Mouse (Mus musculus) heart, adult 2 months (tissue): ENCODE results near the gene Cebpa. TPM values are rescaled to one million over a fixed set of nuclear protein-coding genes. Genes with fewer than 3 reads are reported as not detected.

ENCODE experiments used
- DNase-seq, 2 experiments: peaks; one replicate each; pipeline ENCODE4 v3.0.0; 2021
- H3K27ac ChIP-seq: fragments of 200-600 bp; 2 replicates; pipeline ENCODE4 v1.8.1; 2022
- H3K27me3 ChIP-seq: fragments of 200-500 bp; 2 replicates; pipeline ENCODE4 v1.6.1; 2012; ENCODE audit warnings: mild to moderate bottlenecking, low read length, inconsistent platforms, mixed read lengths; ENCODE audit not compliant: control insufficient read depth, insufficient read depth
- H3K36me3 ChIP-seq: fragments of 200-500 bp; 2 replicates; pipeline ENCODE4 v1.6.1; 2012; ENCODE audit warnings: low read length, inconsistent platforms; ENCODE audit not compliant: control insufficient read depth, insufficient read depth
- H3K4me1 ChIP-seq: fragments of 200-500 bp; 2 replicates; pipeline ENCODE4 v1.6.1; 2011; ENCODE audit warnings: low read length; ENCODE audit not compliant: control insufficient read depth, insufficient read depth
- H3K4me3 ChIP-seq: fragments of 200-600 bp; 2 replicates; pipeline ENCODE4 v1.8.1; 2022
- H3K79me2 ChIP-seq: fragments of 200-500 bp; replicated peaks from 2 replicates; pipeline ENCODE4 v1.6.1; 2012; ENCODE audit warnings: mild to moderate bottlenecking, inconsistent platforms, low read length, moderate library complexity, mixed read lengths; ENCODE audit not compliant: control insufficient read depth, insufficient read depth
- H3K9ac ChIP-seq: fragments of 200-500 bp; 2 replicates; pipeline ENCODE4 v1.6.1; 2012; ENCODE audit warnings: low read depth, mild to moderate bottlenecking, control low read depth, inconsistent platforms, low read length, mixed read lengths
- CTCF ChIP-seq: fragments of 200-600 bp; IDR thresholded peaks from 2 replicates; pipeline ENCODE4 v1.8.1; 2022; ENCODE audit warnings: antibody characterized with exemption, mild to moderate bottlenecking, moderate library complexity
- EP300 ChIP-seq: fragments of 200-500 bp; IDR thresholded peaks from 2 replicates; pipeline ENCODE4 v1.6.1; 2011; ENCODE audit warnings: low read depth, low read length, control low read depth; ENCODE audit not compliant: insufficient read depth
- POLR2A ChIP-seq: fragments of 200-500 bp; IDR thresholded peaks from 2 replicates; pipeline ENCODE4 v1.6.1; 2011; ENCODE audit warnings: mild to moderate bottlenecking, low read depth, low read length, control low read depth; ENCODE audit not compliant: insufficient read depth
- WGBS: fragments of 180-500 bp; shearing (Covaris S2); methylation state at CpG from one replicate; pipeline ENCODE4 v1.1.7; 2018; 5-methylcytosine and 5-hydroxymethylcytosine counted together
- intact Hi-C: fragments of 180-260 bp; cut with DNase I; formaldehyde crosslinking; loops from one replicate; pipeline ENCODE4 v1.15.1; 2025
- microRNA-seq, 2 experiments: library from miRNA; unstranded; fragments of <30 nt; microRNA quantifications; one replicate each; pipeline ENCODE4 v1.2.0; 2021
- polyA plus RNA-seq: library from polyadenylated mRNA; depleted of rRNA; stranded (reverse); fragments of >200 nt; gene quantifications from 2 replicates; pipeline ENCODE4 v1.2.3, GENCODE M21; 2012; rRNA removed
- total RNA-seq, 2 experiments: library from RNA; stranded (reverse); gene quantifications; 2 replicates each; pipeline ENCODE4 v1.2.3; 2021

Gene Cebpa
- total and polyA plus RNA-seq, 3 experiments = 7.3 to 16.5 (median 7.8) TPM

DNA sequence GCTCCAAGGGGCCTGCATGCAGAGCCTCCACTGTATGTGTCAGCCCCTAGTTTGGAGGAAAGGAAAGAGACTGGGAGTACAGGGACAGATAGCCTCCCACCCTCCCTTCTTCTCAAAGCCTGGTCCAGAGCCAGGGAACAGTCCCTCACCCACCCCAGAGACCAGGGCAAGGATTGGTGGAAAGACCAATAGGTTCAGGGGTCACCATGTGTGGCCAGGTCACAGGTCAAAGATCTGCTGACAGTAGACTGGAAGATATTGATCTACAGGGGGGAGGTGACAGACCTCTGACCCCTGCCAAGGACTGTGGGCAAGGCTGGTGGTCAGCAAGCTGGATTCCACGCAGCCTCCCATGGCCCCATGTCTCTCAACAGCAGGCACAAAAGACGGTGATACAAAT is 48.8 kb downstream of the Cebpa start:
- Histone ChIP-seq H3K27me3 (no peaks in the 10 kb centered on the region), H3K9ac (no peak overlapping the region), H3K36me3 (no peaks in the 10 kb centered on the region), H3K27ac (no peak overlapping the region), H3K4me3 (no peak overlapping the region), H3K4me1 (peaks cover 1% of the 10 kb centered on the region), H3K79me2 (no peaks in the 10 kb centered on the region)
- WGBS = 89% methylated on average over 2 of the region's 2 CpGs
- TF ChIP-seq POLR2A (no peak), EP300 (no peak), CTCF (no peak)
- intact Hi-C loops = loop anchor here (2.0 to 10.0 kb wide), 2 partner anchors 49 to 253 kb away; partner anchors contain the start of genes Cebpa and Pepd
- DNase-seq = no peak

DNA sequence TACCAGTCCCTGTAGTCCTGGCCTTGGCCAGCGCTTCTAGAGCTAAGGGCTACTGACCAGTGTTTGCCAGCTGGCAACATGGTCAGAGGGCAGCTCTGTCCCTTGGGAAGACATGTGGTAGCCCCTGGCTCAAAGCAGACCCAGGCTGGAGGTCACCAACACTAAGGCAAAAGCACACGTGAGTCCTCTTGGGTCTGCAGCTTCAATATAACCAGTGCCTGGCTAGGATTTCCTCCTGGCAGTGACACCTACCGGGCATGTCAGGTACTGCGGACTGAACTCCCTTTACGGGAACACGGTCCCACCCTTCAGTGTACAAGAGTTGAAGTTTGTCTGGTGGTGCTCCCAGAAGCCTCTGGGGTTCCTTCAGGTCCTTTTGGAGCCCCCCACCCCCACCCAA is 50.2 kb downstream of the Cebpa start:
- DNase-seq = peak; percentile 84 to 92
- peak; percentile 78; the same call in 1 of the 2 replicates for TF ChIP-seq EP300
- TF ChIP-seq CTCF = peak; percentile 98
- no peak for TF ChIP-seq POLR2A
- Histone ChIP-seq H3K9ac (no peak overlapping the region), H3K36me3 (no peaks in the 10 kb centered on the region), H3K4me1 (peaks cover 1% of the 10 kb centered on the region), H3K27ac (no peak overlapping the region), H3K27me3 (no peaks in the 10 kb centered on the region), H3K79me2 (no peaks in the 10 kb centered on the region), H3K4me3 (no peak overlapping the region)
- intact Hi-C loops = loop anchor here (1.0 to 10.0 kb wide), 3 partner anchors 51 to 255 kb away; partner anchors contain the start of genes Cebpa and Pepd
- 12% methylated on average over 6 of the region's 6 CpGs for WGBS

Small RNA genes lying within 50 kb of the gene (microRNA-seq; reads per million reads assigned to microRNA genes)
- gene Gm25033 = 0 reads per million in 2 experiments

Other genes starting within 250 kb of the Cebpa start
- gene Pepd, start 206.9 kb upstream of the Cebpa start, total RNA-seq = 10 to 100 TPM; 24.6 to 26.6 TPM
- gene Pepd, start 206.9 kb upstream of the Cebpa start, polyA plus RNA-seq = 38.9 and 43.0 TPM in 2 replicates
- 10 to 100 TPM; 21.9 to 26.1 TPM for gene Cebpg, start 62.7 kb upstream of the Cebpa start, total RNA-seq
- 6.0 and 8.1 TPM in 2 replicates for gene Cebpg, start 62.7 kb upstream of the Cebpa start, polyA plus RNA-seq
- gene Slc7a10, start 67.1 kb downstream of the Cebpa start, total RNA-seq = under 1 TPM; 0.60 to 0.77 TPM
- 1.5 and 2.9 TPM in 2 replicates for gene Slc7a10, start 67.1 kb downstream of the Cebpa start, polyA plus RNA-seq
- gene Lrp3, start 96.2 kb downstream of the Cebpa start, total RNA-seq = 1 to 10 TPM; 6.7 to 7.4 TPM
- 9.4 and 10.7 TPM in 2 replicates for gene Lrp3, start 96.2 kb downstream of the Cebpa start, polyA plus RNA-seq
- gene Gpatch1, start 199.1 kb downstream of the Cebpa start, total RNA-seq = 10 to 100 TPM; 11.6 to 12.5 TPM
- 3.9 and 5.3 TPM in 2 replicates for gene Gpatch1, start 199.1 kb downstream of the Cebpa start, polyA plus RNA-seq
- 1 to 10 TPM; 3.1 to 4.2 TPM for gene Rhpn2, start 214.9 kb downstream of the Cebpa start, total RNA-seq
- 3.0 and 4.3 TPM in 2 replicates for gene Rhpn2, start 214.9 kb downstream of the Cebpa start, polyA plus RNA-seq